Mouse (Mus musculus) mouse embryonic stem cell (cell line): ENCODE measurements around the gene Myh7.
"Not testable (repeated sequence)": the region's sequence is repeated elsewhere in the genome, so short reads cannot be mapped to it uniquely, and the experiment has no call there.

ENCODE experiments used
- in situ Hi-C, 2 experiments: fragments of 300-500 bp; cut with MboI; formaldehyde crosslinking; loops; 1 replicate in 1 of 2; 3 replicates in 1 of 2; pipeline ENCODE4 v1.14.3; 2019 to 2020; ENCODE audit warnings: low sequenced_read_pairs in 2 of 2, low pct_unique_long_range_greater_than_20kb in 1 of 2, mixed read lengths in 1 of 2; ENCODE audit not compliant: unreplicated experiment in 1 of 2

Myh7 gene

GRCm38 (mm10) chr14:55007120-55007908 lies 12.9 kb upstream of the Myh7 start:
- in situ Hi-C loops = no loop called here

GRCm38 (mm10) chr14:55006541-55006940 lies 12.1 kb upstream of the Myh7 start:
- in situ Hi-C loops = no loop called here

GRCm38 (mm10) chr14:55005967-55006366 lies 11.5 kb upstream of the Myh7 start:
- in situ Hi-C loops = no loop called here

GRCm38 (mm10) chr14:55005506-55005905 lies 11.1 kb upstream of the Myh7 start:
- in situ Hi-C loops = no loop called here

GRCm38 (mm10) chr14:55003878-55004855 lies 9.7 kb upstream of the Myh7 start:
- in situ Hi-C loops = no loop called here

- in situ Hi-C loops = no loop called here
These were observed 8.3 kb upstream of the Myh7 start for GRCm38 (mm10) chr14:55002687-55003120.

- in situ Hi-C loops = no loop called here
These were observed 7.7 kb upstream of the Myh7 start for GRCm38 (mm10) chr14:55001938-55002686.

- in situ Hi-C loops = no loop called here
These were observed 7.0 kb upstream of the Myh7 start for GRCm38 (mm10) chr14:55001446-55001845.

- in situ Hi-C loops = no loop called here
These were observed 6.4 kb upstream of the Myh7 start for GRCm38 (mm10) chr14:55000814-55001213.

GRCm38 (mm10) chr14:54999868-55000267 lies 5.4 kb upstream of the Myh7 start:
- in situ Hi-C loops = not testable (repeated sequence)

- in situ Hi-C loops = no loop called here
These were observed 4.3 kb upstream of the Myh7 start for GRCm38 (mm10) chr14:54998680-54999079.

- in situ Hi-C loops = no loop called here
These were observed 2.9 kb upstream of the Myh7 start for GRCm38 (mm10) chr14:54997297-54997696.

GRCm38 (mm10) chr14:54996793-54997192 lies 2.4 kb upstream of the Myh7 start:
- in situ Hi-C loops = no loop called here

- in situ Hi-C loops = no loop called here
These were observed 1.2 kb upstream of the Myh7 start for GRCm38 (mm10) chr14:54995457-54996138.

GRCm38 (mm10) chr14:54994869-54995186 lies 402 bp upstream of the Myh7 start:
- in situ Hi-C loops = no loop called here

GRCm38 (mm10) chr14:54993636-54994035 lies 790 bp downstream of the Myh7 start:
- in situ Hi-C loops = no loop called here

- in situ Hi-C loops = no loop called here
These were observed 2.2 kb downstream of the Myh7 start for GRCm38 (mm10) chr14:54992196-54992595.

GRCm38 (mm10) chr14:54989886-54990441 lies 4.5 kb downstream of the Myh7 start:
- in situ Hi-C loops = no loop called here
